Mouse (Mus musculus) heart, postnatal 0 days (tissue): ENCODE data around the gene Sec14l2. TPM values are rescaled to one million over a fixed set of nuclear protein-coding genes. Genes with fewer than 3 reads are reported as not detected.
A peak's percentile ranks its signal among the peaks of the same experiment; 100 is the strongest.
"Not testable (repeated sequence)": the region's sequence is repeated elsewhere in the genome, so short reads cannot be mapped to it uniquely, and the experiment has no call there.

Experiments
- ATAC-seq: fragments of 200-750 bp; cut with Nextera tagmentation; 2 replicates; pipeline ENCODE4 v1.8.0; 2017; ENCODE audit warnings: low read depth, moderate number of reproducible peaks, moderate library complexity; ENCODE audit not compliant: insufficient read depth
- DNase-seq: peaks from one replicate; pipeline ENCODE4 v3.0.0-alpha.2; 2016; ENCODE audit warnings: low spot score
- H3K27ac ChIP-seq: fragments of 300-500 bp; sonication (generic); 2 replicates; pipeline ENCODE4 v1.5.1; 2014; ENCODE audit warnings: low read depth, mild to moderate bottlenecking
- H3K27me3 ChIP-seq: fragments of 300-500 bp; sonication (generic); 2 replicates; pipeline ENCODE4 v1.6.1; 2014; ENCODE audit warnings: low read length, mixed read lengths; ENCODE audit not compliant: control insufficient read depth, insufficient read depth
- H3K36me3 ChIP-seq: fragments of 300-500 bp; sonication (generic); replicated peaks from 2 replicates; pipeline ENCODE4 v1.6.1; 2014; ENCODE audit warnings: low read length, mixed read lengths; ENCODE audit not compliant: control insufficient read depth, insufficient read depth
- H3K4me1 ChIP-seq: fragments of 300-500 bp; sonication (generic); 2 replicates; pipeline ENCODE4 v1.6.1; 2014; ENCODE audit warnings: antibody characterized with exemption; ENCODE audit not compliant: control insufficient read depth, insufficient read depth
- H3K4me2 ChIP-seq: fragments of 300-500 bp; sonication (generic); 2 replicates; pipeline ENCODE4 v1.6.1; 2014; ENCODE audit warnings: low read depth, mild to moderate bottlenecking, low read length, moderate library complexity
- H3K4me3 ChIP-seq: fragments of 300-500 bp; sonication (generic); 2 replicates; pipeline ENCODE4 v1.5.1; 2014; ENCODE audit warnings: low read depth, low read length
- H3K9ac ChIP-seq: fragments of 300-500 bp; sonication (generic); replicated peaks from 2 replicates; pipeline ENCODE4 v1.6.1; 2014; ENCODE audit warnings: low read depth, low read length, mixed read lengths
- H3K9me3 ChIP-seq: fragments of 300-500 bp; sonication (generic); replicated peaks from 2 replicates; pipeline ENCODE4 v1.6.1; 2016; ENCODE audit warnings: low read length; ENCODE audit not compliant: control insufficient read depth
- CTCF ChIP-seq: IDR thresholded peaks from 2 replicates; pipeline ENCODE4 v1.5.1; 2016; ENCODE audit warnings: antibody characterized with exemption, control low read depth, low read depth
- EP300 ChIP-seq: IDR thresholded peaks from 2 replicates; pipeline ENCODE4 v1.6.1; 2016; ENCODE audit warnings: antibody characterized with exemption, low read depth
- WGBS: fragments of 180-500 bp; shearing (Covaris S2); extraction: QIAGEN DNeasy Blood & Tissue Kit; methylation state at CpG from one replicate; pipeline ENCODE4 v1.1.7; 2014; 5-methylcytosine and 5-hydroxymethylcytosine counted together
- polyA plus RNA-seq: library from polyadenylated mRNA; unstranded; fragments of >200 nt; fragmentation: Nextera tagmentation; extraction: Ambion mirVana; gene quantifications from 2 replicates; pipeline ENCODE4 v1.2.1, GENCODE M21; 2015
- total RNA-seq: library from RNA; depleted of rRNA; stranded (reverse); fragments of >200 nt; gene quantifications from 2 replicates; pipeline ENCODE4 v1.2.3, GENCODE M21; 2014; ENCODE audit warnings: low replicate concordance

Sec14l2 gene
- total and polyA plus RNA-seq, 2 experiments from 2014 or later, result 0.27 to 0.49 TPM

DNA sequence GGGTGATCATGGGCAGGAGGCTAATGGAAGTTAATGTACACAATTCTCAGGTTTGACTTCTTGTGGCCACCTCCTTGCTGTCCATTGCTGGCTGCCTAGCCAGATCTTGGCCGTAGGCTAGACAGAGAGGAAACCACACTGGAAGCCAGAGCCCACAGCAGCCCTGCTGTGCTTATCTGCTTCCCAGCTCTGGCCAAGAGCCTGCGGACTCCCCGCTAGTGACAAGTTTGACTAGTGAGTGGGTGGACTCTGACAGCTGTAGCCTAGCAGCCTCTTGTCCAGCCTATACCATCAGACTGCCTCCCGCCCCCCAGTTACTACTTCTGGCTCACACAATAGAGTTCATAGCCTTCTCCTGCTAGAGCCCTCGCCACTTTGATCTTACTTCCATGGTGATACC, 3.6 kb downstream of the Sec14l2 start:
- peaks cover 11% of the 10 kb centered on the region; the same call in 1 of the 2 replicates for H3K27me3 ChIP-seq
- TF ChIP-seq EP300 (no peak), CTCF (no peak)

DNA sequence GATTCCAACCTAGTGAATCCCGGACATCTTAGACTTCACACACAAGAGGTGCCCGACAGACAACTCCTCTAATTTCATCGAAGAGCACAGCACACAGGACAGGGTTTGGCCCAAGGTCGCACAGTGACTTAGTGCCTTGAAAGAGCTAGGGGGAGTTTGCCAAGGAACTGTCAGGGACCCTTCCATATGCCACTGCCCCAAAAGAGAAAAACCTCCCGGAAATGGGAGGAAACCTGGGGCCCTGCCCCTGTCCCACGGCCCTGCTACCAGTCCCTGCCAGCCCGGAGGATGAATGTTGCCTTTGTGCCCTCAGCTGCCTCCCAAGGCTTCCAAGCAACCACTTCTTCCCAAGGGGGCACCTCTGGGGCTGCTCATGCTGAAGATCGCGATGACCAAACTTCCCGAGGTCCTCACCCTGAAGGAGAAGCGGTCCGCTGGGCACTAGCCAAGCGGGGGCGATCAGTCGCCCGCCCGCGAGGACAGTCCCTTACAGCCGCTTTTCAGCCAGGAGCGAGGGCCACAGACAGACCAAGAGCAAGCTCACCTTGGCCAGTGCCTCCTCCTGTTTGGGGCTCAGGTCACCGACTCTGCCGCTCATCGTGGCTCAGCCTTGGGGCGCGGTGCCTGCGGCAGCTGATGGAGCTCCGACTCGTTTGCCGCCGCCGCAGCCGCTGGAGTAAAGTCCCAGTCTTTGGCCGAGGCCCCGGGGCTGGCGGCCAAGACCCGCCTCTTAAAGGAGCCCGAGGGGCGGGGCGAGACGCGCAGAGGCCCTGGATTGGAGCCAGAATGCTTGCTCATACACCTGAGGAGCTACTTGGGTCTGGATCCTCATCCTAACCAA, 4.9 kb downstream of the Sec14l2 start:
- ATAC-seq (no peak), DNase-seq (peak; percentile 18)
- no peaks in the 10 kb centered on the region for H3K36me3 ChIP-seq
- peaks cover 11% of the 10 kb centered on the region; the same call in 1 of the 2 replicates for H3K27me3 ChIP-seq
- H3K9me3 ChIP-seq, result no peaks in the 10 kb centered on the region
- H3K4me2 ChIP-seq, result peak overlapping the region; percentile 79
- no peak for TF ChIP-seq EP300
- no peak for TF ChIP-seq CTCF
- H3K27ac ChIP-seq, result no peak overlapping the region
- WGBS, result 2% methylated on average over 39 of the region's 41 CpGs
- 0 out of 2 replicates have a peak overlapping the region, but pooled peaks have one; percentile 1 for H3K9ac ChIP-seq
- peaks cover 20% of the 10 kb centered on the region for H3K4me1 ChIP-seq
- H3K4me3 ChIP-seq, result peak overlapping the region; percentile 53

More for the DNA sequence above, 3.6 kb downstream of the Sec14l2 start:
- ATAC-seq (peak; percentile 46; the same call in 1 of the 2 replicates), DNase-seq (peak; percentile 49)
- WGBS, result 21% methylated on average over 5 of the region's 5 CpGs
- Histone ChIP-seq H3K27ac (no peak overlapping the region), H3K9me3 (no peaks in the 10 kb centered on the region), H3K9ac (no peak overlapping the region), H3K4me1 (peaks cover 20% of the 10 kb centered on the region), H3K4me2 (no peak overlapping the region), H3K4me3 (no peak overlapping the region), H3K36me3 (no peaks in the 10 kb centered on the region)

DNA sequence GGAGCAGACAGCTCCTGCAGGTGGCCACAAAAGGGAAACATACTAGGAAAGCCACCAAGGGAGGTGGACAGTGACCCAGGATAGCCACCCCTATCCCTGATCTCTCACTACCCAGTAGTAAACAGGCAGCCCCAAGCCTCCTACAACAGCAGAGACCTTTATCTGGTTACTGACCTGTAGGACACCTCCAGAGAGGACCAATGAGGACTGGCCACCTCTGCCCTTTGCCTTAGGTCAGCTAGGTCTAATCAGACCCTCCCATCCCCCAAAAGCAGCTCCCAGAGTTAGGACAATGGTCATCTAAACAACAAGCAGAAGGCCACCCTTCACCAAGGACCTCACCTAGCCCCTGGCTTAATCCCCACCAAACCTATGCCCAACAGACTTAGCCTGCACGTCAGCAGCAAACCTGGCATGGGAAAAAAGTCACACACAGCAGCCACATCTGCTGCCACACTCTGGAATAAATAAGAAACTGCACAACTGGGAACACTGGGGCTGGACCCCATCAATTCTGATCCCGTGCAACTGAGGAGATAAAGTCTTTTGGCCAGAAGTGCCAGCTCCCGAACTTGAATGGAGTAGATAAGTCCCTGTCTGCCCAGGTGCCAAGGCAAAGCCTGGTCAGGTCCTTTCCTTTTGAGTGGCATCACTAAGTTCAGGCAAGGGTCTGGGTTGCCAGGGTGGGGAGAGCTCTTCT, 5.7 kb downstream of the Sec14l2 start:
- Histone ChIP-seq H3K9ac (no peak overlapping the region), H3K4me1 (peaks cover 20% of the 10 kb centered on the region), H3K4me3 (peak overlapping the region; percentile 53; the same call in 1 of the 2 replicates), H3K36me3 (no peaks in the 10 kb centered on the region), H3K27me3 (peaks cover 11% of the 10 kb centered on the region; the same call in 1 of the 2 replicates), H3K4me2 (peak overlapping the region; percentile 79), H3K27ac (no peak overlapping the region), H3K9me3 (no peaks in the 10 kb centered on the region)
- TF ChIP-seq EP300 (no peak), CTCF (peak; percentile 23)
- ATAC-seq (no peak), DNase-seq (no peak)
- 1% methylated on average over 3 of the region's 3 CpGs for WGBS

DNA sequence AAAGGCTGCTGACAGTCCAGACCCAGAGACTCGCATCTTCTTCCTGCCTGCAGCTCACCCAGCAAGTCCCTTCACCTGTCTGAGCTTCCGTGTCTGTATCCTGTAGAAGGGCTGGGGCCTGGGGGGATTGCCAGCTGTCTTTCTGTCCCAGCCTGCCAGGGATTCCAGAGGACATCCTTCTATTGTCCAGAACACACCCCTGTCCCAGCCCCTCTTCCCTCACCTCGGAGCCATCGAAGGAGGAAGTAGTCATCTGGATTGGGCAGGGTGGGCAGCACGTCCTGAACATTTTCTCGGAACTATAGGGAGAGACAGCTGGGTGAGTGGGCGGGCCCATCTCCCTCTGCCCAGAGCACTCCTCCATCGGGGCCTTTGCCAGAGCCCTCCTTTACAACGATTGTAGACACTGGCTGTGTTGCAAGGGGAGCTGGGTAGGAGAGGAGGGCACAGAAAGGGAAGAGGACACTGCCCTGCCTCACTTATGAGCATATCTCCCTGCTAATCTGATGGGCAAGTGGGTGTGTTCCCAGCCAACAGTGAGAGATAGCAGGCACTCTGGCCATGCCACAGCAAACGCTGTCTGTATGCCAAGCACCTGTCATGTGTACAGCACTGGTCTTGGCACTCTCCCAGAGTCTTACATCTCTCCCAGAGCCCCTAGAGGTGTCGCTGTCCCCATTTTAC, 6.6 kb downstream of the Sec14l2 start:
- peaks cover 20% of the 10 kb centered on the region for H3K4me1 ChIP-seq
- no peak overlapping the region for H3K27ac ChIP-seq
- 43% methylated on average over 11 of the region's 11 CpGs for WGBS
- no peak for TF ChIP-seq CTCF
- no peak for TF ChIP-seq EP300
- no peak overlapping the region for H3K9ac ChIP-seq
- no peak overlapping the region for H3K4me3 ChIP-seq
- H3K36me3 ChIP-seq, result no peaks in the 10 kb centered on the region
- peaks cover 11% of the 10 kb centered on the region; the same call in 1 of the 2 replicates for H3K27me3 ChIP-seq
- ATAC-seq (0 out of 2 replicates have a peak, but pooled peaks have one; percentile 27), DNase-seq (no peak)
- no peaks in the 10 kb centered on the region for H3K9me3 ChIP-seq
- no peak overlapping the region for H3K4me2 ChIP-seq

DNA sequence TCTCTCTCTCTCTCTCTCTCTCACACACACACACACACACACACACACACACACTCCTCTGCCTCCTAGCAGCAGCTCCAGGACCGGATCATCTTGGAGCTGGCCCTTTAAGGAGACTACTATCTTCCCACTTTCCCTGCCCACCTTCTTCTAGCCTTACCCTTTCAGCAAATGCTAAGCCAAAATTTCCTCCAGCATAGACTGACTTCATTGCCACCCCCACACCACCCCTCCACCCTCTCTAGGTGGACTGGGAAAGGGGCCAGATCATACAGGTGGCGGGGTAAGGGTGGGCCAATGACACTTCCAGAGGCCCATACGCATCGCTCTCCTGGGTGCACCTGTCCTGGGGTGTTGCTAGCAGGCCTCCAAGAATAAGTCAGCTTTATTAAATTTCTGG, 7.8 kb downstream of the Sec14l2 start:
- Histone ChIP-seq H3K27me3 (peaks cover 11% of the 10 kb centered on the region; the same call in 1 of the 2 replicates), H3K4me1 (peaks cover 20% of the 10 kb centered on the region), H3K9ac (no peak overlapping the region), H3K9me3 (no peaks in the 10 kb centered on the region), H3K4me2 (no peak overlapping the region), H3K4me3 (no peak overlapping the region), H3K27ac (no peak overlapping the region), H3K36me3 (no peaks in the 10 kb centered on the region)
- WGBS, result 89% methylated on average over 4 of the region's 4 CpGs
- ATAC-seq (no peak), DNase-seq (no peak)
- TF ChIP-seq EP300 (no peak), CTCF (no peak)

DNA sequence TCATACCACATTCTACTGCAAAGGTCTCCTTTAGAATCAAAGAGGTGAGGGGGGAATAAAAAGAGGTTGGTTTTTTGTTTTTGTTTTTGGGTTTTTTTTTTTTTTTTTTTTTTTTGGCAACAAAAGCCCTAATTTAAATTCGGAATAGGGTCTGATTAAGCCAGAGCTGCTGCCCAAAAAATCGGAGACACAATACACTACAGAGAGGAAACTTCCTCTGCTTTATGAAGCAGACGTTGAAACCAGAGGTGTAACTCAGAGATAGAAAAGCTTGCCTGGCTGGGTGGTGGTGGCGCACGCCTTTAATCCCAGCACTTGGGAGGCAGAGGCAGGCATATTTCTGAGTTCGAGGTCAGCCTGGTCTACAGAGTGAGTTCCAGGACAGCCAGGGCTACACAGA, 8.7 kb downstream of the Sec14l2 start:
- Histone ChIP-seq H3K27me3 (peaks cover 11% of the 10 kb centered on the region; the same call in 1 of the 2 replicates), H3K4me1 (peaks cover 17% of the 10 kb centered on the region)
- H3K9ac ChIP-seq, H3K27ac ChIP-seq, H3K9me3 ChIP-seq, DNase-seq, ATAC-seq, H3K4me2 ChIP-seq, H3K4me3 ChIP-seq, H3K36me3 ChIP-seq: not testable (repeated sequence)
- WGBS, result 74% methylated on average over 6 of the region's 6 CpGs
